Mouse (Mus musculus): ENCODE results near the gene Pla1a. TPM values are rescaled to one million over a fixed set of nuclear protein-coding genes. Genes with fewer than 3 reads are reported as not detected.

The Pla1a gene
- polyA plus RNA-seq, 1 experiment, result 26.8 TPM

DNA sequence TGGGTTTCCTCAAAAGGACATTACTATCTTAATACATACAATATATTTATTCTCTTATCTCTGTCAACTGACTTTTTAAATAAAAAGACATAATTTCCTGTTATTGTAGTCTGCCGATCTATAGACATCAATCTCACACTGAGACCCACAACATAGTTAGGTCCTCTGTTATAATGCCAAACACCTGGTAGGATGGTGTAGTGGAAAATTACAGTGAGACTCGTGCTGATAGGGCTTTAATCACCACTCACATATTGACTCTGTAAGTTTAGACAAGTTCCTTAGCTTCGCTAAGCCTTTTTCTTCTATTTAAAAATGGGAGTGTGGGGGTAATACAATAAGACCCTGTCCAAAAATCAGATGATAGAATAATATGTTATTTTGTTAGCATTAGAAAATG, 73.1 kb downstream of the Pla1a start:
- H3K27ac ChIP-seq (ENCODE audit: insufficient read depth, low read depth, low read length), result no peak overlapping the region
- no peak for DNase-seq
- no peak for TF ChIP-seq CTCF (conservative IDR thresholded peaks at IDR 0.05; ENCODE audit: insufficient read depth, insufficient read length, low read depth, low read length)
- no peak for TF ChIP-seq POLR2A (IDR thresholded peaks at IDR 0.05; ENCODE audit: low read depth, low read length)
- no peaks in the 10 kb centered on the region for H3K36me3 ChIP-seq (ENCODE audit: control insufficient read depth, insufficient read depth, low read length)
- H3K4me1 ChIP-seq (ENCODE audit: control insufficient read depth, insufficient read depth, low read length), result no peaks in the 10 kb centered on the region
- H3K27me3 ChIP-seq (replicated peaks; ENCODE audit: control insufficient read depth, insufficient read depth, low read length), result no peaks in the 10 kb centered on the region
- H3K4me3 ChIP-seq (ENCODE audit: insufficient read depth, low read depth, low read length), result no peak overlapping the region
- WGBS, result 75% methylated on average over 3 of the region's 3 CpGs

DNA sequence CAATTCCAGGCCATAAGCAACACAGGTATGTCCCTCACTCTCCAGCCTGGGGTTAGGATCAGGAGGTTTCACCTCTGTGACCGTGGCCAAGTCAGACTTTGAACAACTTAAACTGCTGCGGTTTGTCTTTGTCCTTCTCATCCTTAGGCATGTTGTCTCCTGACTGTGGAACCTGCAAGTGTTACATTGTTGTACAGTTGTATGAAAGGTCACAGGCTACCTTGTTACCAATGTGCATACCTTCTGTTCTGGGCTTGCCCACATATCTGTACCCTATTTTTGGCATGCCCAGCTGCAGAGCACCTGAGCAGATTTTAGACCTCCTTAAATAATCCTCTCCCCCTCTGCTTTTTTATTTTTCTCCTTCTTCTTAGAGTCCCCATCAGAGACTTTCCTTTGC, 73.7 kb downstream of the Pla1a start:
- Histone ChIP-seq H3K4me3 (ENCODE audit: insufficient read depth, low read depth, low read length) (no peak overlapping the region), H3K27me3 (replicated peaks; ENCODE audit: control insufficient read depth, insufficient read depth, low read length) (no peaks in the 10 kb centered on the region), H3K27ac (ENCODE audit: insufficient read depth, low read depth, low read length) (no peak overlapping the region), H3K36me3 (ENCODE audit: control insufficient read depth, insufficient read depth, low read length) (no peaks in the 10 kb centered on the region), H3K4me1 (ENCODE audit: control insufficient read depth, insufficient read depth, low read length) (no peaks in the 10 kb centered on the region)
- 93% methylated on average over 2 of the region's 2 CpGs for WGBS
- no peak for DNase-seq
- TF ChIP-seq POLR2A (IDR thresholded peaks at IDR 0.05; ENCODE audit: low read depth, low read length) (no peak), CTCF (conservative IDR thresholded peaks at IDR 0.05; ENCODE audit: insufficient read depth, insufficient read length, low read depth, low read length) (no peak)

DNA sequence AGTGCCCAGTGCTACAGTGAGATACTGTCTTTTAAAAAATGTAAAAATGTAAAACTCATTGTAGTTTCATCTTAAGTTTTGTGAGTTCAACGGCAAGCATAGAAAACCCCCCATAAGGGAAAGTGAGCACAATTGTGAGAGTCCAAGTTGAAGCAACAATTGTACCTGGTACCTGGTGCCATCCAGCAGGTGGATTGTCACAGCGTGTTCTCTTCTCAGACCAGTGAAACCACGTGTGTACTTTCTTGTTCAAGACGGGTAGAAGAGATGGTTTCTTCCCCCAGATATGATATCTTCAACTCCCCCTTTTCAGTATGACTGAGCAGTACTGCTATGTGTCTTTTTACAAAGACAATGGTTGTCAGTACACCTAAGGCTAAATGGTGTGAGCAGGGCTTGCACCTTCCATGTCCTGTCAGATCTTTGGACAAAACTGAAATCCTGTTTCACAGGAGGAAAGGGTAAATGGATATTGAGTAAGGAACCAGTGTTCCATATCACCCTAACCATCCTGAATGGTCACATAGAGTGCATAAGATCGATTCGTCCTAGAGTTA, 74.6 kb downstream of the Pla1a start:
- no peak for TF ChIP-seq CTCF (conservative IDR thresholded peaks at IDR 0.05; ENCODE audit: insufficient read depth, insufficient read length, low read depth, low read length)
- no peak for TF ChIP-seq POLR2A (IDR thresholded peaks at IDR 0.05; ENCODE audit: low read depth, low read length)
- Histone ChIP-seq H3K27me3 (replicated peaks; ENCODE audit: control insufficient read depth, insufficient read depth, low read length) (no peaks in the 10 kb centered on the region), H3K36me3 (ENCODE audit: control insufficient read depth, insufficient read depth, low read length) (no peaks in the 10 kb centered on the region), H3K4me3 (ENCODE audit: insufficient read depth, low read depth, low read length) (no peak overlapping the region), H3K27ac (ENCODE audit: insufficient read depth, low read depth, low read length) (no peak overlapping the region), H3K4me1 (ENCODE audit: control insufficient read depth, insufficient read depth, low read length) (no peaks in the 10 kb centered on the region)
- 91% methylated on average over 6 of the region's 6 CpGs for WGBS
- DNase-seq, result no peak

DNA sequence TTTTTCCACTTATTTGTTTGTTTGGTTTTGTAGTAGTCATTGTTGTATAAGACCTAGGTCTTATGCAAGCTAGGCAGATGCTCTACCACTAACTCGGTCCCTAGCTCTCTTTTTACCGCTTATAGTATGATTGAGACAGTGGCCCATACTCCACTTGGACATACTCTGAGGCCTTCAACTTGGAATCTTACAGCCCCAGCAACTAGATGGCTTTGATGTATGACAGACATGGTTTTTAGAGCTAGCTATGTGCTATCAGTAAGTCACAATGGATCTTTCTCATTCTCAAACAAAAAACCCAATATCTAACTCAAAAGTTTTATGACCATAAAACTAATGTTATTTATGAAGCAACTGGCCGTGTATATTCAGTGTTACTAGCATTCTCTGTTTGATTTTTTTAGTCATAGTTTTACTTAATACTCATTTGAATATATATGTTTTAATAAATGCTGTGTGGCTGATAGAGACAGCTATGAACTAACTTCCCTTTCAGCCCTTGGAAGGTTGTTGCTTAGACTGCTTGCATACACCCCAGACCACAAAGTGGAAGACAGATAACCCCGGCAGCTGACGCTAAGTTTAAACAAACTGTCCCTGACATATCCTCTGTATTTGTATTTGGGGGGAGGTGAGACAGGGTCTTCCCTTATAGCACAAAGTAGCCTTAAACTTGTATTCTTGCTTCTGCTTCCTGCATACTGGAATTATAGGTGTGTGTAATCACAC, 78.6 kb downstream of the Pla1a start:
- no peaks in the 10 kb centered on the region for H3K36me3 ChIP-seq (ENCODE audit: control insufficient read depth, insufficient read depth, low read length)
- WGBS, result 90% methylated on average over 5 of the region's 5 CpGs
- H3K4me1 ChIP-seq (ENCODE audit: control insufficient read depth, insufficient read depth, low read length), result no peaks in the 10 kb centered on the region

DNA sequence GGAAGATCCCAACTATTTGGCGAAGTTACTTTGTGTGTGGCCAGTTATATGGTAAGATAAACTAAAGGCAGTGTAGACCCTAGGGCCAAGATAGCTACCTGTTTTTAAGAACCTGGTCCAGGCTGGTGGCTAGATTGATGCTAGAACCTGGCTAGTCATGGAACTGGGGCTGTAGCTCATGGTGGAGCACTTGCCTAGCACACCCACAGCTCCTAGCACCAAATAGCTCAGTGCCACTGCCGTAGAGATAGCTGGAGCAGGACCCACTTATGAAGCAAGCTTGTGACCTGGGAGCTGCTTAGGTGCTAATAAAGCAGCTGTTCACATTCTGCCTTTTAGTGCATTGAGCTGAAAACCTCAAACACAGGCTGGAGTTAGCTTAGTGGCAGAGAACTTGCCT, 79.3 kb downstream of the Pla1a start:
- H3K27me3 ChIP-seq (replicated peaks; ENCODE audit: control insufficient read depth, insufficient read depth, low read length), result no peaks in the 10 kb centered on the region
- H3K4me1 ChIP-seq (ENCODE audit: control insufficient read depth, insufficient read depth, low read length), result no peaks in the 10 kb centered on the region
- no peak for TF ChIP-seq POLR2A (IDR thresholded peaks at IDR 0.05; ENCODE audit: low read depth, low read length)
- TF ChIP-seq CTCF (conservative IDR thresholded peaks at IDR 0.05; ENCODE audit: insufficient read depth, insufficient read length, low read depth, low read length), result no peak
- no peak overlapping the region for H3K4me3 ChIP-seq (ENCODE audit: insufficient read depth, low read depth, low read length)
- DNase-seq, result no peak
- H3K27ac ChIP-seq (ENCODE audit: insufficient read depth, low read depth, low read length), result no peak overlapping the region
- no peaks in the 10 kb centered on the region for H3K36me3 ChIP-seq (ENCODE audit: control insufficient read depth, insufficient read depth, low read length)
- WGBS, result 89% methylated on average over 2 of the region's 2 CpGs

More for the DNA sequence above, 78.6 kb downstream of the Pla1a start:
- no peak overlapping the region for H3K4me3 ChIP-seq (ENCODE audit: insufficient read depth, low read depth, low read length)
- H3K27me3 ChIP-seq (replicated peaks; ENCODE audit: control insufficient read depth, insufficient read depth, low read length), result no peaks in the 10 kb centered on the region
- TF ChIP-seq CTCF (conservative IDR thresholded peaks at IDR 0.05; ENCODE audit: insufficient read depth, insufficient read length, low read depth, low read length) (no peak), POLR2A (IDR thresholded peaks at IDR 0.05; ENCODE audit: low read depth, low read length) (no peak)
- no peak overlapping the region for H3K27ac ChIP-seq (ENCODE audit: insufficient read depth, low read depth, low read length)
- no peak for DNase-seq

DNA sequence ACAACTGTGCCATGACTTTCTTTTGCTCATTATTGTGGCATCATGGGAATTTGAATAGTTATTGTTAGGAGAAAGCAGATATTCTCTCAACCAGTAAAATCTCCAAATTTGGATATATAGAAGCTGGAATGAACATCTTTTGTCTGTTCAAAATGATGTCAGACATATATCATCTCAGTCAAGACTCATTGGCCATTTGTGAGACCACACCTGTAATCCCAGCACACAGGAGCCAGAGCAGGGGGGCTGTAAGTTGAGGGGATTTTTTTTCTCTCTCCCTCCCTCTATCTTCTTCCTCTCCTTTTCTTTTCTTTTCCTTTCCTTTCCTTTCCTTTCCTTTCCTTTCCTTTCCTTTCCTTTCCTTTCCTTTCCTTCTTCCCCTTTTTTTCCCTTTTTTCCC, 80.1 kb downstream of the Pla1a start:
- no peaks in the 10 kb centered on the region; the same call in 1 of the 2 replicates for H3K4me1 ChIP-seq (ENCODE audit: control insufficient read depth, insufficient read depth, low read length)
- TF ChIP-seq POLR2A (IDR thresholded peaks at IDR 0.05; ENCODE audit: low read depth, low read length) (no peak), CTCF (conservative IDR thresholded peaks at IDR 0.05; ENCODE audit: insufficient read depth, insufficient read length, low read depth, low read length) (no peak)
- H3K4me3 ChIP-seq (ENCODE audit: insufficient read depth, low read depth, low read length), result no peak overlapping the region
- no peak for DNase-seq
- H3K27ac ChIP-seq (ENCODE audit: insufficient read depth, low read depth, low read length), result no peak overlapping the region
- H3K36me3 ChIP-seq (ENCODE audit: control insufficient read depth, insufficient read depth, low read length), result no peaks in the 10 kb centered on the region
- H3K27me3 ChIP-seq (replicated peaks; ENCODE audit: control insufficient read depth, insufficient read depth, low read length), result no peaks in the 10 kb centered on the region

DNA sequence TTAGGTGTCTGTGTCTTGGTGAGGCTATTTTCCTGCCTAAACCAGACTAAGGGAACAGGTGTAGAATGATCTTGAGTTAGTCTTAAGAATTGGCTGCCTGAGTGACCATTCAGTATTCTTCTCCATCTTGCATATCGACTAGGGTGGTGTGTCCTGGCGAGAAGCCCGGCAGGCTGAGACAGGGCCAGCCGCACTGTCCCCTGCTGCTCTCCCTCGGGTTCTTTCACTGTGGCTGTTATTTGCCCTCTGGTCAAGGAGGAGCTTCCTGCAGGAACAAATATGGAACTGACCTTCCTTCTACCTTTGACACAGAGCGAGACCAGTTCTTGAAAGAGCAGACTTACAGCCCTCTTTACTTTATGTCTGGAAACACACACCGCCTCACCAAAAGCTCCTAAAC, 80.9 kb downstream of the Pla1a start:
- TF ChIP-seq POLR2A (IDR thresholded peaks at IDR 0.05; ENCODE audit: low read depth, low read length) (no peak), CTCF (conservative IDR thresholded peaks at IDR 0.05; ENCODE audit: insufficient read depth, insufficient read length, low read depth, low read length) (no peak)

More for the DNA sequence above, 80.9 kb downstream of the Pla1a start:
- H3K27ac ChIP-seq (ENCODE audit: insufficient read depth, low read depth, low read length), result no peak overlapping the region
- no peaks in the 10 kb centered on the region for H3K36me3 ChIP-seq (ENCODE audit: control insufficient read depth, insufficient read depth, low read length)
- 57% methylated on average over 7 of the region's 7 CpGs for WGBS
- peaks cover 4% of the 10 kb centered on the region; the same call in 1 of the 2 replicates for H3K4me1 ChIP-seq (ENCODE audit: control insufficient read depth, insufficient read depth, low read length)
- H3K27me3 ChIP-seq (replicated peaks; ENCODE audit: control insufficient read depth, insufficient read depth, low read length), result no peaks in the 10 kb centered on the region
- no peak overlapping the region for H3K4me3 ChIP-seq (ENCODE audit: insufficient read depth, low read depth, low read length)
- peak; percentile 50 for DNase-seq
